Mouse (Mus musculus): ENCODE data around the gene Sfxn1. TPM values are rescaled to one million over a fixed set of nuclear protein-coding genes. Genes with fewer than 3 reads are reported as not detected.

Sfxn1 gene
- total RNA-seq, 2 experiments from 2014 or later: 48.7 to 49.1 TPM

- Histone ChIP-seq H3K4me3 (no peak overlapping the region), H3K27ac (no peak overlapping the region)
- no peak for DNase-seq (ENCODE audit: low spot score in 2 of 2)
- no peak for TF ChIP-seq CTCF (conservative IDR thresholded peaks at IDR 0.05)
Measured at GRCm38 (mm10) chr13:54066081-54066746, 5.5 kb upstream of the Sfxn1 start.

GRCm38 (mm10) chr13:54067617-54068166 lies 4.0 kb upstream of the Sfxn1 start:
- Histone ChIP-seq H3K27ac (peak overlapping the region; percentile 79), H3K4me3 (no peak overlapping the region)
- no peak for DNase-seq (ENCODE audit: low spot score in 2 of 2)
- TF ChIP-seq CTCF (conservative IDR thresholded peaks at IDR 0.05): no peak

GRCm38 (mm10) chr13:54071011-54071410 lies 658 bp upstream of the Sfxn1 start:
- DNase-seq (ENCODE audit: low spot score in 2 of 2): no peak
- no peak overlapping the region for H3K4me3 ChIP-seq
- TF ChIP-seq CTCF (conservative IDR thresholded peaks at IDR 0.05): no peak
- no peak overlapping the region for H3K27ac ChIP-seq

DNA sequence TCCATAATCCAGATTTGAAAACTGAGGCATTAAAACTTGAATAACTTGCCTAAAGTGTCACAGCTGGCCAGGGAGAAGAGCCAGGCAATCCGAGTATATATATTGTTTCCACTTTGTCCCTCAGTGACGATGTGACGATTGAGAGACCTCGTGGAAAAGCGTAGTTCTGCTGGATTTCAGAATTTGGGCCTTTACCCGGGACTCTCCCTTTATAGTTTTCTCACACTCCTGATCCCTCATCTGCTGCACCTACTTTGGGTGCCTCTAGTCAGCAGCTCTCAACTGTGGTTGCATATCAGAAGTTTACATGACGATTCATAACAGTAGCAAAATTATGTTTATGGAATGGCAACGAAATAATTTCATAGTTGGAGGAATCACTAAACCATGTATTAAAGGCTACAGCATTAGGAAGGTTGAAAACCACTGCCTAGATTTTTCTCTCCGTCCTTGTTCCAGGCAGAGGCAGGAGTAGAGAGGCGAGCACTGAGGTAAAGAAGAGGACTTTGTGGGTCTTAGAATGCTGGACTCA lies 923 bp downstream of the Sfxn1 start:
- no peak for TF ChIP-seq CTCF (conservative IDR thresholded peaks at IDR 0.05)
- Histone ChIP-seq H3K27ac (peak overlapping the region; percentile 98), H3K4me3 (peak overlapping the region; percentile 74)
- DNase-seq (ENCODE audit: low spot score in 2 of 2): no peak

DNA sequence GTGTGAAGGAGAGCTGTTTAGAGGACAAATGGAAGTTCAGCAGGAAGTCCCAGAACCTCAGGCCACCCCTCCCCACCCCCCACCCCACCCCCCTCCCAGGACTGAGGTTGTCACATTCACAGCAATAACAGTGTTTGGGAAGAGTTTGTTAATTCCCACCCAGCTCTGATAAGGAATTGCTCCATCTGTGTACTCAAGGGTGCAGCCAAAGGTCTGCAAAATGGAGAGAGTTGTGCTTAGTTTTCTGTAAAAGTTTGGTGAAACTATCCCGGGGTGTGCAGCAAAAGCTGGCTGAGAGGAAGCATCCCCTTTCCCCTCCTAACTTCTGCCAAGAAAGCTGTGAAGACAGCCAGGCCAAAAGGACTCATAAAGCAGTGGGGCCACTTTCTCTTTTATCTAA lies 1.4 kb downstream of the Sfxn1 start:
- H3K27ac ChIP-seq: peak overlapping the region; percentile 98; the same call in 1 of the 2 replicates
- H3K4me3 ChIP-seq: peak overlapping the region; percentile 74
- DNase-seq (ENCODE audit: low spot score in 2 of 2): no peak
- no peak for TF ChIP-seq CTCF (conservative IDR thresholded peaks at IDR 0.05)

GRCm38 (mm10) chr13:54073491-54073890 lies 1.8 kb downstream of the Sfxn1 start:
- TF ChIP-seq CTCF (conservative IDR thresholded peaks at IDR 0.05): no peak
- DNase-seq (ENCODE audit: low spot score in 2 of 2): no peak
- no peak overlapping the region for H3K4me3 ChIP-seq
- no peak overlapping the region for H3K27ac ChIP-seq

GRCm38 (mm10) chr13:54075416-54075815 lies 3.7 kb downstream of the Sfxn1 start:
- DNase-seq (ENCODE audit: low spot score in 2 of 2): no peak
- no peak for TF ChIP-seq CTCF (conservative IDR thresholded peaks at IDR 0.05)
- no peak overlapping the region for H3K27ac ChIP-seq
- no peak overlapping the region for H3K4me3 ChIP-seq

GRCm38 (mm10) chr13:54076051-54076450 lies 4.4 kb downstream of the Sfxn1 start:
- TF ChIP-seq CTCF (conservative IDR thresholded peaks at IDR 0.05): no peak
- Histone ChIP-seq H3K27ac (no peak overlapping the region), H3K4me3 (no peak overlapping the region)
- DNase-seq (ENCODE audit: low spot score in 2 of 2): no peak

GRCm38 (mm10) chr13:54076762-54077460 lies 5.2 kb downstream of the Sfxn1 start:
- DNase-seq (ENCODE audit: low spot score in 2 of 2): no peak
- no peak overlapping the region for H3K27ac ChIP-seq
- H3K4me3 ChIP-seq: no peak overlapping the region
- no peak for TF ChIP-seq CTCF (conservative IDR thresholded peaks at IDR 0.05)

DNA sequence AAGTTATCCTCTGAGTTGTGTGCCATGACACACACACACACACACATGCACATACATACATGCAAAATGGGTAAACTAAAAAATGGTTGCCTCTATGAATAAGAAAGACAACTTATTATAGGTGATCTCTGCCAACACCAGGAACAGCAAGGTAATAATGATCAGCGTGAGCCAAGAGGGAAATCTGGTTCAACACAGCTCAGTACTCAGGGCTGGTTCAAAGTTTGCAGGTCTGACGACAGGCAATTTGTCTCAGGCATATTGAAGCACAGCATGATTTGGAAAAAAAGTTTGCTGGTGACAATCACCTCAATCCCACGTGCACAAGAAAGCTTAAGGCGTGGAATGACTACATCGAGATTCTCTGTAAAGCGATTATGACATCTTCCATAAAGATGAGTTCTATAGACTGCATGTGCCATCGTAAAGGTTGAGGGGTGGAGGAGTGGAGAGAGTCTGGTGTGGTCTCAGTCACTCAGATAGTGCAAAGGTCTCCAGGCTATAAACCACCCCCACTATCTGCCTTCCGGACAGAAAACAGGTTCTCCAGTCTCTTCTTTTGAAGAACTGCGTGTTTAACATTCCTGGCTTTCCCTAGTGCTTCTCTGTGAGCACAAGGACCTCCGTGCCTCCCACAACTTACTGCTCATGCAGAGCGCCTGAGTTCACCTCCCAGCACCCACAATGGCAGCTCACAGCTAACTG lies 6.0 kb downstream of the Sfxn1 start:
- no peak overlapping the region for H3K4me3 ChIP-seq
- H3K27ac ChIP-seq: no peak overlapping the region
- TF ChIP-seq CTCF (conservative IDR thresholded peaks at IDR 0.05): no peak
- DNase-seq (ENCODE audit: low spot score in 2 of 2): no peak

DNA sequence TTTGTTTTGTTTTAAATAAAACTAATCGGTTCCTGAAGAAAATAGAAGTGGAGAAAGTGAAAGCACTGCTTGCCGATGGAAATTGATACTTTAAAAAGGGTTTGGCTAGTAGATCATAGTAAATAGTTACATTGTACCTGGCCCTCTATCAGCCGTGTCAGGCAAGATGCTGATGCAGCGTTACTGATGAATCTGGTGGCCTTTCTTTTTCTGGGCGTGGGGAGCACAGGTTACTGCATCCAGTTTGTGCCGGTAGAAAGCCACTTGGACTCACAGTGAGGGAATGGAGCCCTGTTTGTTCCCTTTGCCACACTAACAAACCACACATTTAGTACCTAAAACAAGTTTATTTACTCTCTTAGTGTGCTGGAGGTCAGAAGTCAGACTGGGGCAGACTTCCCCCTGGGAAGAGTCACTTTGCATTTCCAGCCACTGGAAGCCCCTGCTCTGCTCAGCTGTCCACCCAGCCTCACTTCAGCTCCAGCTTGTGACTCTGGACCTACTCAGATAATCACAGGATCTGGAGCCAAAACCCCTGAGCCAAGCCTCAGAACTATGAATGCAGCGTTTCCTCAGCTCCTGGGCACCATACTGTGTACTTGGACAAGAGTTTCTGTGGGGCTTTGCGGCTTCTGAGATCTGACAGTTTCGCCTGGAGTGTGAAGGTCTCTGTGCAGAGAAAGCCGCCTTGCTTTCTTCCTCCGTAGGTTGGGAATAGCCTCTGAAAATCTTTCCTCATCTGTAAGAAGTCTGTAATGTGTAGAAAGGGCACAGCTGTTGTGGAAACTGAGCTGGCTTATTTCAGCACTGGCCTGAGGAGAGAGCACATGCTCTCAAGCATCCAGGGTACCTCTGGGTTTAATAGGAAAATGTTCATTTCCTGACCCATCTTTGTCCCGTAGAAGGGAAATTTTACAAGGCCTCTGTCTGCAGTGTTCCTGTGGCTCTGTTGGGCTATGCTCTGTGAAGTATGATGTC lies 8.4 kb downstream of the Sfxn1 start:
- TF ChIP-seq CTCF (conservative IDR thresholded peaks at IDR 0.05): no peak
- peak overlapping the region; percentile 24 for H3K27ac ChIP-seq
- DNase-seq (ENCODE audit: low spot score in 2 of 2): no peak
- H3K4me3 ChIP-seq: no peak overlapping the region

- Histone ChIP-seq H3K27ac (no peak overlapping the region), H3K4me3 (no peak overlapping the region)
- DNase-seq (ENCODE audit: low spot score in 2 of 2): no peak
- TF ChIP-seq CTCF (conservative IDR thresholded peaks at IDR 0.05): no peak
Measured at GRCm38 (mm10) chr13:54080785-54081184, 9.1 kb downstream of the Sfxn1 start.
